Mouse (Mus musculus): ENCODE results near the gene Stx6.

The Stx6 gene

DNA sequence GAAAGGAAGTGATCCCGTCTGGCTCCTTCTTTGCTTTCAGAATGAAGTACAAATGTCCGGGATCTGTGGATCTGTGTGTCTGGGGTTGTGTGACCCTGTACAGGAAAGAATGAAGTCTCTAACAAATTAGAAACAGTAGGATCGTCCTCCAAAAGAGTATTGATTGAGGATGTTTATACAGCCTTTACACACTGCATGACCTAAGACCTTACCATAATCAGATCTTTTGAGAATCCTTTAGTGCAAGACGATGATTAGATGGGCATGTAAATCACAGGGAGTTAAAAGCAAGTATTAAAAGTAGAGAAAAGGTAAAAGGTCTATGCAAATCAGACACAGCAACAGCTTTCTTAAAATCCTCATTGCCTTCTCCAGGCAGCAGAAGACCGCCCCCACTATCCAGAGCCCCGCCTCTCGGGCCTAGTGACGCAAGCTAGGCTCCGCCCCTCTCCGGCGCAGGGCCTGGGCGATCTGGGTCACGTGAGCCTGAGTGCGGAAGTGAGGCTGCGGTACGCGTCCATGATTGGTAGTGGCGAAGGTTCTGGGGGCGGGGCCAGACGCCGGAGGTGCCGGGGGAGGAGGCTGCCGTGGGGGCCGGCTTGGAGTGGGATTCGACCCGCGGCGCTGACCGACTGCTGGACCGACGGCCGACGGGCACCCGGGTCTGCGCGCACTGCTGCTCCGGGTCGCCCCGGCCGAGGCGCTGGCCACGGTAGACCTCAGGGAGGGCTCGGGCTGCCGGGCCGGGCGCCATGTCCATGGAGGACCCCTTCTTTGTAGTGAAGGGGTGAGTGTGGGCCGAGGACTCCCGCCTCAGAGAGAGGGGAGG, at the start of gene Stx6:
Gene Stx6 (plus strand): TSS at position 575 of the 829 bp plus-strand sequence.
- DNase-seq (ENCODE audit: low read depth, low spot score): peak; percentile 98

DNA sequence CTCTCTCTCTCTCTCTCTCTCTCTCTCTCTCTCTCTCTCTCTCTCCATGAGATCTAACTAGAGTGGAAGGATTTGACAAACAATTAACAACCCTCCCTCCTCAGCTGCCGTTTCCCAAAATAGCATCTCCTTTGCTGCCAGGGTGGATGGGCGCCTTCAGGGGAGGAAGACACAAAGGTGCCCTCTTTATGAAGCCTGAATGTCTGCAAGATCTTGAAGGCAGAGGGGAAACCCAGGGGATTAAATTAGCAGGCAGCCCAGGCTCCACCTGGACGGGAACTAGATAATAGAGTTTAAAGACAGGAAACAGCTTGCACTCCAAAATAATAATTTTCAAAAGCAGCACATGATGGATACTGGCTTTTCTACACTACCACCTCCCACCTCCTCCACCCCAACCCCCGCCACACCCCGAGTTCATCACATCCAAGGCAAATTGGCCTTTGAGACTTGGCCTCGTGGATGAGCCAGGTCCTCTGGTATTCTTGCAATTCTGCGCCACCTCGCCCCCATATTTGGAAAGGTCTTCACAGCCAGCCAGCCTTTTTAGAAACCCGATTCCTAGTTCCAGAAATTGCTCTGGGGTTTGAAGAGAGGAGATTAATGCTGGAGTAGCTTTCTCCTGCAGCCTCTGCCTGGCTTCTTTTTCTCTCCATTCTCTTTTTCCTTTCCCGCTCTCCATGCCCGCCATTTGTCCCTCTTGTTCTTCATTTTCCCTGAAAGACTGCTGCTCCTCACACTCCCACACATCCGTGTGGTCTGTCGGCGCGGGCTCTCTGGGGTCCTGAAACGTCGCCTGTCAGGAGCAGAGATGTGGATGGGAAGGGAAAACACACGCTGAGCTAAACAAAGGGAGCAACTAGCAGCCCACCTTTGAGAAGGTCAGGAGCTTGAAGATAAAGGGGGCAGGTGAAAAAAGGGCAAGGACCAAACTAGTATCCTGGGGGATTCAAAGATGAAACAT, 48.8 kb upstream of the Stx6 start:
- no peak for DNase-seq (ENCODE audit: low read depth, low spot score)

DNA sequence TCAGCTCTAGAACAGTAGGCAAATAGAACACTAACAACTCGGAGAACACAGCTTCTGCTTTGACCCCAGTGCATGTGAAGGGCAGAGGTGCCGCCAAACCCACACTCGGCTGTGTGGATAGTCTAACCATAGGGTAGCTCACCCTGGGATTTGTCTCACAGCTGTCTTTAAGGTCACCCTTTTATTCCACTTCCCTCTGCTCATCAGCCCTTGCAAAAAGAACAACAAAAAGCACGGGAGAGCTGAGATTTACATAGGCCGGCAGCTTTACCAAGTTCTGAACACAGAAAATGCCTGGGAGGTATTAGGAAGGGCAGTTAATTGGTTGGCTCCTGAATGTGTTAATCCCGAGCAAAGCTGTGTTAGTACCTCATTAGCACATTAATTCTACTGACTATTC, 47.0 kb upstream of the Stx6 start:
- DNase-seq (ENCODE audit: low read depth, low spot score): no peak

DNA sequence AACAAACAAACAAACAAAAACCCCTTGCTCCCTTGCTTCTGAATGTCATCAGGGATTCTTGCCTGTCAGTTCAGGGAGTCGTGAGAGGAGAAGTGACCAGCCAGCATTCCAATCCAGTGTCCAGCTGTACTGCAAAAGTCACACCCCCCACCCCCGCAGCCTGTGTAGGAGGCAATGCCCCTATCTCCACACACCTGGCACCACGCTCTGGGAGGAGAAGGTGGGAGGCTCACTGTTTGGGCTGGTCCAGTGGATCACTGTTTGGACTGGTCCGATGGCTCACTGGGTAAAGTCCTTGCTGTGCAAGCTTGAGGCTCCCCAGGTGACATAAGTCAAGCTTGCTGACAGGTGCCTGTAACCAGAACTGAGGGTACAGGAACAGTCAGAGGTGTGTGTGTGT, 46.4 kb upstream of the Stx6 start:
- DNase-seq (ENCODE audit: low read depth, low spot score): no peak

DNA sequence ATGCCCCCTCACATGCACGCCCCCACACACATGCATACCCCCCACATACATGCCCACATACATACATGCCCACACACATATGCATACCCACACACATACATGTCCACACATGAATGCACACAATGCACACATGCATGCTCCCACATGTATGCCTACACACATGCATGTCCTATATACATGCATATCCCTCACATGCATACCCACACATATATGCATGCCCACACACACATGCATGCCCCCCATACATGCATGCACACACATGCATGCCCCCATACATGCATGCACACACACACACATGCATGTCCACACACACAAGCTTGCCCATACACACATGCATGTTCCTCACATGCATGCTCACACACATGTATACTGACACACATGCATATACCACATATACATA, 45.6 kb upstream of the Stx6 start:
- no peak for DNase-seq (ENCODE audit: low read depth, low spot score)

DNA sequence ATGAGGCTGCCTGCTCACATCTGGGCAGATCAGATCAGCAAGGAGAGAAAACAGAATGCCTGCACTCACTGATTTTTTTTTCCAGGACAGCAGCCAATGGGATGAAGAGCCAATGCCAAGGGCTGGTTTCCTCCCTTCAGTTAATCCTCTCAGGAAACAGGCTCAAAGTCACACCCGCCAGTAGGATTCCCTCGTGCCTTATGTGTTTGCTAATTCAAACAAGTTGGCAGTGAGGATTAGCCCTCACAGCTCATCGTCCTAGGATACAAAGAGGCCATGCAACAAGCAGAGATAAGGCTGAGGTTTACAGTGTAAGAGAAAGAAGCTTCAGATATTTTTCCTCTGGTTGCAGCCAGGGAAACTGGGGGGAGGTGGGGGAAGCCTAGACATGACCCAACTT, 44.6 kb upstream of the Stx6 start:
- DNase-seq (ENCODE audit: low read depth, low spot score): no peak

DNA sequence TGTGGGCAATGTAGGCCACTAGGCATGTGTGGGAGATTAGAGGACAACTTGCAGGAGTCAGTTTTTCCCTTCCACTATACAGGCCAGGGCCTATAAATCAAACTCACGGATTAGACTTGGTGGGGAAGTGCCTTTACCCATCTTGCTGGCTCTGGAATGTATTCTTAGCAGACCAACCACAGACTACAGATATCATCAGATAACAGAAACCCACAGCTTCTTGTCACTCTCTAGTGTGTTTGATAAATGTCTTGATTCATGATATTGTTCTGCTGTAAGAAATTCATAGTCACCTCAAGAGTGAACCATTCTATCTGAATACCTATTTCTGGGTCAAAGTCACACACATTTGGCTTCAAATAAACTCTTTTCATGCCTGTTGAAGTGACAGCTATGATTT, 38.8 kb upstream of the Stx6 start:
- no peak for DNase-seq (ENCODE audit: low read depth, low spot score)

DNA sequence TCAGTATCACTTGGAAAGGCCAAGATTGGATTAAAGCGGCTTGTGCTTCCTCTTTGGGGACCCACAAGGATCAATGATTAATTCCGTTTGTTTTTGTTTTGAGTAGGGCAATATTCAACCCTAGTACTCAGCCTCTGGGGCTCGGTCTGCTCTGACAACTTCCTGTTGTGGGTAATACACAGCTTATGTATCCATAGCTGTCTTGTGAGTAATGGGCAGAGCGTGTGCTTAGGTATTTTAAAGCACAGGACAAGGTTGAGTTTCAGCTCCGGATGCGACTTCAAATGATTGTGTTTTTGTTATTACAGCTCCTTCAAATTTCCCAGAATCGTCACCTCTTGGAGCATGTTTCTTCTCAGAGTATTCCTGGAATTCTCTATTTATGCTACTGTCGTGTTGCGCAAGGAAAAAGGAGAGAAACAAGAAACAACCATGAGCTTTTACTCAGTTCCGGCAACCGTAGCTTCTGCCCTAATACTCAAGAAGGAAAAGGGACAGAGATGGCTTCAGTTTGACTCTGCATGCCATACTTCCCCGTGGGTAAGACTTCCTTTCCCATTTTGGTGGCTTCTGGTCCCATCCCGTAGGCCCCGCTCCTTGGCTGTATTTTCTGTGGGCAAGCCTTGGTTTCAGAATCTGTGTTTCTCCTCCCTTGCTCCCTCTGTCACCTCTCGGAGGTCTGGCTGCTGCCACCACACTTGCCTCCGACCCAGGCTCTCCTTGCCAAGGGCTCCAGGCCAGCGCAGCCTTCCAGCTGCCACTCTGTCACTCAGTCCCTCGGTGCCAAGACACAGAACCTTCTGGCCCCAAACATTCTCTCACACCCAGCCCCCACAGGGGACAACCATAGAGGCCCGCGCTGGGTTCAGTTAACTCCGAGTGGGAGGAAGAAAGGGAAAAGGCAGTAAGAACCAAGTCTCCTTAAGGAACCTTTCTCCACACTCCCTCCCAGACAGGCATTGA, 36.3 kb upstream of the Stx6 start:
- no peak for DNase-seq (ENCODE audit: low read depth, low spot score)

DNA sequence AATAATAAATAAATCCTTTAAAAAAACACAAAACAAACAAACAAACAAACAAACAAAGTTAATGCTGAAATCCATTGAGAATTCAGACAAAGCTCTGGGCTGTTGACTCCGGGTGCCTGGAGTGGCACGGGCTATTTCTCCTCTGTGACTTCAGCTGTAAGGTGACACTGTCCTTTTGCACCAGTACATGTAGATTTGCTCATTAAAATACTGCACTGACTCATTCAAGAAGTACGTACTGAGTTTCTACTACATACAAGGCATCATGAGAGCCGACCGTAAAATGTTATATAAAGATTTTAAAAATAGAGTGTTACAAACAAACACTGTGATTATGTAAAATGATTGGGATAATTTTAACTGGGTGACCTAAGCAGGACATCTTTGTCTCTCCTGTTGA, 34.1 kb upstream of the Stx6 start:
- DNase-seq (ENCODE audit: low read depth, low spot score): no peak

DNA sequence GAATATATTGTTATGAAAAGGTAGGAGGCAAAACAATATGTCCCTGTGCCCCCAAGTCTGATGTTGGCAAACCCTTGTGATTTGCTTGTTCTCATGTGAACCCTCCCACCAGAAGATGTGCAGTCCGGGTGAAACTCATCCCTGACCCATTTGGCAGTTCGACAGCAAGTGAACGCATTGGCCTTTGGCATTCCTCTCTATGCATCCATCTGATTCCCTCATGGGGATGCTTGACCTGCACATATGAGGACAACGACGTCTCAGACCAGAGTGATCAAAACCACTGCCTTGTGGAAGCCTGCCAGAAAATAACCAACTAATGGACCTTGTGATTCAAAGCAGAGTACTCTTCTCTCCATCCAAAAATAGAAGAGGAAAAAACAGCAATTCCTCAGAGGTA, 31.8 kb upstream of the Stx6 start:
- no peak for DNase-seq (ENCODE audit: low read depth, low spot score)

DNA sequence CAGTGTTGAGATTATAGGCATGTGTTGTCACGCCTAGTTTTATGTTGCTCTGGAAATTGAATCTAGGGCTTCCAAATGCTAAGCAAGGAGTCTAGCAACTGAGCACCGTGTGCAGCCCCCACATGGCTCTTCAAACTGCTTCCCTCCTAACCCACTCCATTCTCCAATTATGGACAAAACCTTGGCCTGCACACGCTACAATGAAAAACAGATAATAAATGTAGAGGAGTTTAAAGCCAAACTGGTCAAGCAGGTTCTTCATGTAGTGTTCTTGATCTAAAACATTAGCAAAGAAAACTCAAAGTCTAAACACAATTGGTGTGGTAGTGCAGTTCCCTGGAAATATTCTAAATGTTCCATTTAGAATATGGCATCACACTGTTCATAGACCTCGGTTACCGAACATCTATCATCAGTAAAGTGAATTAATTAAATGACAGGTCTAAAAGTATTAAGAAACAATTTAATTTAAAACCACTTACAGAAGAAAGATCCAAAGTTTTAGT, 31.0 kb upstream of the Stx6 start:
- DNase-seq (ENCODE audit: low read depth, low spot score): no peak

DNA sequence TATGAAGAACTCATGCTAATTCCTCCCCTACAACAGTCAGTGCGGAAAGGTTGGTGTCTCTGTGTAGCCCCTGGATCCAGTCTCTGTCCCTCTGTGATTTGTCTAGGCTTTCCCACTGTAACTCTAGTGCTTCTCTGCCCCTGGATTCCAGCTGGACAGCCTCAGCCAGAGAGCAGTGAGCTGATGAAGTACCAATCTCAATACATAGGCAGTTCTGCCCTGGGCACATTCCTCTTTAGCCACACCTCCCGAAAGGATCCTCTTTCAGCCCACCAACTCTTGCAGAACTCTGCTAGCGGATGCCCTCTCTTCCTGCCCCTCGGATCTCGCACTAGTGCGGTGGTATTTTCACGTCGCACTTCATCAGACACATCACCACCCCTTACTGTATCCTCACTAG, 23.6 kb upstream of the Stx6 start:
- peak; percentile 41 for DNase-seq (ENCODE audit: low read depth, low spot score)

DNA sequence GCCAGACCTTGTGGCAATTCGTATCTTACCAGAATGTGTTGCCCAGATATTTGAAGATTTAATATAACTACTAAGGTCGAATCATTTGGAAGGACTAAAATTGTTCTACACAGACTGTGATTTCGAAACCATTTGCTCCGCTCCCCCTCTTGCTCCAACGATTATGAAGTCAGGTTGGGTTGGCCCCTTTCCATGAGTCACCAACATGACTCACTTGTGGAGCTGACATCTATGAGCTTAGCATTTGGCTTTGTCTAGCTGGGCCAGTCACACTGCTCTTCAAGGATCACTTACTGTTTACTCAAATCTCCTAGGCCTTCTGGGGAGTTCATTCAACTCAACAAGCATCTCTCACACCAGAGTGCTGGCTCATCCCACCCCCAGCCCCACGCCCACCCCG, 19.7 kb upstream of the Stx6 start:
- no peak for DNase-seq (ENCODE audit: low read depth, low spot score)

DNA sequence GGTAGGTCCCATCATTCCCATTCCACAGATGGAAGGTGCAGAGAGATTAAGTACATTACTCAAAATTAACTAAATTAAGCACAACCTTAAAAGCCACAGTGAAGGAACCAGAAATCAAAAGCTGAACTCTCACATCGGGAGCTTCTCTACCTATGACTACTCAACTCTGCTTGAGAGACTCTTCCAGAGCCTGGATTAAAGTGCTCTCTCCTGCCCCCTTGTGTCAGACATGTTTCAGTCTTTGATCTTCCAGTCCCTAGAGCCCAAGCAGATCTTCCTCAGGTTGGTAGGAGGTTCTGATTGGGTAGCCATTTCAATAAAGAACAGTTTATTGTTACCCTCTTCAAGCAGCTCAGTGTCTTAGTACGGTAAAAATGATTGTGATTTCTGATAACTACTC, 18.4 kb upstream of the Stx6 start:
- peak; percentile 41 for DNase-seq (ENCODE audit: low read depth, low spot score)

DNA sequence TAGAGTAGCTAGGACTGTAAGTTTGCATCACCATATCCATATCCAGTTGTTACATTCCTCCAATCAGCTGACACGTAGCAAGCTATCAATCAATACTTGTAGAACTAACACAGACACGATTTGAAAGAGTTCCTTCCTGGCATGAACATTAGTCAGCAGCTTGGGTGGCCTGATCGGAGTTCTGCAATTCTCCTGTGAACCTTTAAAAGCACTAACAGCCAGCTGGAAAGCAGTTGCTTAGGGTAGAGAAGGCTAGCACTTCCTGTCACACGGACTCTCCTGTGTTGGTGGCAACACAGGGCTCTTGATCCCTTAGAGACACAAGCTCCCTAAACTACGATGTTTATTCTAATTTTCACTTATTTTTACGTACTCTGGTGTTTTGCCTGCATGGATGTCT, 12.9 kb upstream of the Stx6 start:
- DNase-seq (ENCODE audit: low read depth, low spot score): peak; percentile 12

DNA sequence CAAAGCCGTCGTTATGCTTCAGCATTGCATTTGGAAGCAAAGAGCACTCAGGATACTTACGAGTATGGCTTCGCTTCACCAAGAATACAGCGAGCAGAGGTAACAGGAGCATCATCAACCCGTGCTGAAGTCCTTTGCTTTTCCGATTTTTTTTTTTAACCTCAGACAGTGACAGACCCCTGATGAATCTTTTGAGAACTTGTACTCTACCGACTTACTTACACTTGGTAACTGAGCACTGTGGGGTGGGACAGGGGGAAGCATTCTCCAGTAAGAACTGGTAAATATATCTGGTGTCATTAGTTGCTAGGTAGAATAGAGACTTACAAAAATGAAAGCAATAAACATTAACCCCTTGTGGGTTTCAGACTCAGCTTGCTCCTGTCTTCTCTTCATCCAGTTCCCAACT, 11.9 kb upstream of the Stx6 start, which contains the start of gene Mr1:
Gene Mr1 (minus strand): TSS at position 243 of the 409 bp plus-strand sequence.
- DNase-seq (ENCODE audit: low read depth, low spot score): peak; percentile 59

DNA sequence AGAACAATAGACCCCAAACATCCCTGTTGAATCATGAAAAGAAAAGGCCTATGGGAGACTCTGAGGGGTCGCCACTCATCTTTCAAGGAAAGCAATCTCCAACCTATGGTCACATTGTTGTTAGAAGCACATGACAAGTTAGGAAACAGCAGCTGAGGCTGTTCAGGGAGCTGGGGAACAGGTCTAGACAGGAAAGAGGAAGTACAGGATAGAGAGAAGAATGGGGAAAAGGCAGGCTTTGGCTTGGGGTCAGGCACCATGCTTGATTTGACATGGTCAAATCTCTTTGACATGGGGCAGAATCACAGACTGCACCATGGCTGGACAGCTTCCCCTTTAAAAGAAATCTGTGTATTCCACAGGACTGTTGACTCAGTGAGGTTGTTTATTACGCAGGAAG, 11.3 kb upstream of the Stx6 start:
- no peak for DNase-seq (ENCODE audit: low read depth, low spot score)

DNA sequence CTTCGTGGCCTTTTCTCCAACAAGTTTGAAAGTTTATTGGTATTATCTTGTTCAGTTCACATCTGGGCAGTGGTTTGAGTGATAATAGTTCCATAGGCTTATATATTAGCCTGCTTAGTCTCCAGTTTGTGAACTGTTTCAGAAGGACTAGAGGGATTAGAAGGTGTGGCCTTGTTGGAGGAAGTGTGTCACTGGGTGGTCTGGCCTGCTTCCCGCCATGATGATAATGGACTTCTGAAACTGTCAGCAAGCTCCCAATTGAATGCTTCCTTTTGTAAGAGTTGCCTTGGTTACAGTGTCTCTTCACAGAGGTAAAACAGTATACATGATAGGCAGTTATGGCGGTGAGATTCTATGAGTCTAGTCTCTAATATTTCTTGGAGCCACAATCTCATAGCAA, 9.1 kb upstream of the Stx6 start:
- no peak for DNase-seq (ENCODE audit: low read depth, low spot score)

DNA sequence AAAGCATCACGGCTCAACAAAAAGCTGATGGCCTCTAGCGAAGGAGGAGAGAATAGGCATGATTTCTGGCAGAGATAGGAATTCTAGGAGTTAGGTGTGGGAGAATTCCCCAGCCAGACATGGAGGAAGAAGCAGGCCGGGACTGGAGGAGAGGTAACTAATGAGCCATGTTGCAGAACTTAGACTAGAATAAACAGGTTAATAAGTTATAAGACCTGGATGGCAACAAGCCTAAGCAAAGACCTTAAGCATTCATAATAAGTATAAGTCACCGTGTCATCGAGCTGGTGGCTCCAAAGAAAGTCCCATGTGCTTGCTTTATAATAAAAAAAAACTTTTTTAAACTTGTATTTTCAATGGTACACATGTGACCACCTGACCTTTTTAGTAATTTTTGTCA, 7.7 kb upstream of the Stx6 start:
- no peak for DNase-seq (ENCODE audit: low read depth, low spot score)

DNA sequence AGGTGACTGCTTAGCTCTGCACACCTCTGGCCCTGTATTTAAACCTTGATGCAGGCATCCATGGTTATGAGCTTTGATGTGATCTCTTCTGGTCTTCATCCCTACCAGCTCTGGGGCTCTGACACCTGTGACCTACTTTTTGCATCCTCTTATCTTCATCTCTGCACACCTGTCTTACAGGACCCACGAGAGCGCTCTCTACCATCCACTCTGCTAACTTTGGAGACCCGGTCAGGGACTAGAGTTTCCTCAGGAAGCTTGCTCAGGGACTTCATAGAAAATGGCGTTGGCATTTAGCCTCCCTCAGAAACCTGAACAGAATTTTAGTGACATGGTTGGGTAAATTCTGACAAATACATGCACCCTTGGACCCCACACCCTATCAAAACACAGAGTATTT, 4.6 kb upstream of the Stx6 start:
- DNase-seq (ENCODE audit: low read depth, low spot score): no peak

DNA sequence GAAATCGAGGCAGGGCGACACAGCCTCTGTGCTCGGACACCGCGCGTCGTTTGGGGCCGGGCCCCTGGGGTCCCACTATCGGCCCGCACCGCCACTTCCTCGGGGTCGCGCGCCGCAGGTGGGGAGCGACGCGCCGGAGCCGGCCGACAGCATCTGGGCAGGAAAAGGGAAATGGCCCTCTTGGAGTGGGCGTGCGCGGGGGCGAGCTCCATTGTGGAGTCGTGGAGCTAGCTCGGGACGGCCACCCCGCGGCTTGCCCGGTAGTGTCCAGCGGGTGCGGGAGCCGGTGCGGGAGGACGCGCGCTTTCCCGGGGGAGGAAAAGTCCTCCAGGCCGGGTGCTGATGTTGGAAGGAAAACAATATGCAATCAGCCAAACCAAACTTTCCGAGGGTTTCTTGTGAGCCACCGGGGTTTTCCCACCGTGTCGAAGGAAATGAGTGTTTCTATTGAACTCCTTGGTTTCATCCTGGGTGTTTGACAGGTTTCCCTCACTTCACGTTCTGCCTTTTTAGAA, 512 bp downstream of the Stx6 start:
- DNase-seq (ENCODE audit: low read depth, low spot score): peak; percentile 51

Measured in mesoderm, embryonic 11.5 days (tissue).